Mouse (Mus musculus) testis, adult 2 months (tissue): Measurements from ENCODE around the gene Phip. TPM values are rescaled to one million over a fixed set of nuclear protein-coding genes. Genes with fewer than 3 reads are reported as not detected.
A peak's percentile ranks its signal among the peaks of the same experiment; 100 is the strongest.

ENCODE experiments used
- H3K27ac ChIP-seq: fragments of 200-500 bp; 2 replicates; pipeline ENCODE4 v1.5.1; 2012; ENCODE audit warnings: low read depth, low read length; ENCODE audit not compliant: control insufficient read depth, insufficient read depth
- H3K27me3 ChIP-seq: fragments of 200-500 bp; 2 replicates; pipeline ENCODE4 v1.6.1; 2012; ENCODE audit warnings: mild to moderate bottlenecking, low read length, moderate library complexity; ENCODE audit not compliant: control insufficient read depth, insufficient read depth
- H3K36me3 ChIP-seq: fragments of 200-500 bp; 2 replicates; pipeline ENCODE4 v1.6.1; 2012; ENCODE audit warnings: mild to moderate bottlenecking, low read length; ENCODE audit not compliant: control insufficient read depth, insufficient read depth
- H3K4me1 ChIP-seq: fragments of 200-500 bp; 2 replicates; pipeline ENCODE4 v1.6.1; 2012; ENCODE audit warnings: low read length; ENCODE audit not compliant: control insufficient read depth, insufficient read depth
- H3K4me3 ChIP-seq: fragments of 200-500 bp; 2 replicates; pipeline ENCODE4 v1.5.1; 2012; ENCODE audit warnings: low read depth, mild to moderate bottlenecking, low read length, moderate library complexity, mixed read lengths; ENCODE audit not compliant: control insufficient read depth
- CTCF ChIP-seq: fragments of 200-500 bp; IDR thresholded peaks from 2 replicates; pipeline ENCODE4 v1.5.1; 2012; ENCODE audit warnings: low read depth, mild to moderate bottlenecking, inconsistent platforms, low read length, moderate library complexity; ENCODE audit not compliant: control insufficient read depth, insufficient read depth, insufficient replicate concordance
- POLR2A ChIP-seq: fragments of 200-500 bp; IDR thresholded peaks from 2 replicates; pipeline ENCODE4 v1.6.1; 2012; ENCODE audit warnings: low read depth, mild to moderate bottlenecking, inconsistent platforms, low read length, moderate library complexity; ENCODE audit not compliant: control insufficient read depth
- polyA plus RNA-seq: library from polyadenylated mRNA; depleted of rRNA; stranded (reverse); fragments of >200 nt; gene quantifications from 2 replicates; pipeline ENCODE4 v1.2.3, GENCODE M21; 2012; rRNA removed

Phip gene
- 1.6 and 2.2 TPM in 2 replicates for polyA plus RNA-seq

GRCm38 (mm10) chr9:82975342-82976215, at the start of gene Phip:
Gene Phip (minus strand): TSS chr9:82975516.
- H3K27ac ChIP-seq = peak within 1 kb of the TSS; percentile 97
- TF ChIP-seq CTCF (no peak), POLR2A (peak; percentile 91)
- no peaks in the 10 kb centered on the region for H3K27me3 ChIP-seq
- peak within 1 kb of the TSS; percentile 84 for H3K4me3 ChIP-seq
- H3K36me3 ChIP-seq = no peaks in the 10 kb centered on the region
- peaks cover 2% of the 10 kb centered on the region; the same call in 1 of the 2 replicates for H3K4me1 ChIP-seq

- no peaks in the 10 kb centered on the region for H3K36me3 ChIP-seq
- TF ChIP-seq CTCF (no peak), POLR2A (no peak)
- no peaks in the 10 kb centered on the region for H3K27me3 ChIP-seq
- H3K27ac ChIP-seq = no peak overlapping the region
- no peak overlapping the region for H3K4me3 ChIP-seq
- H3K4me1 ChIP-seq = no peaks in the 10 kb centered on the region
These were observed 48.4 kb upstream of the Phip start for GRCm38 (mm10) chr9:83023724-83024123.

GRCm38 (mm10) chr9:83014516-83014915, 39.2 kb upstream of the Phip start:
- H3K4me3 ChIP-seq = no peak overlapping the region
- no peaks in the 10 kb centered on the region for H3K27me3 ChIP-seq
- no peak overlapping the region for H3K27ac ChIP-seq
- H3K36me3 ChIP-seq = no peaks in the 10 kb centered on the region
- H3K4me1 ChIP-seq = no peaks in the 10 kb centered on the region; the same call in 1 of the 2 replicates
- TF ChIP-seq CTCF (no peak), POLR2A (no peak)

- no peak overlapping the region for H3K27ac ChIP-seq
- no peaks in the 10 kb centered on the region for H3K36me3 ChIP-seq
- no peaks in the 10 kb centered on the region for H3K27me3 ChIP-seq
- TF ChIP-seq CTCF = no peak
- TF ChIP-seq POLR2A = no peak
- no peaks in the 10 kb centered on the region for H3K4me1 ChIP-seq
- H3K4me3 ChIP-seq = no peak overlapping the region
These were observed 33.0 kb upstream of the Phip start for GRCm38 (mm10) chr9:83008306-83008705.

- Histone ChIP-seq H3K36me3 (no peaks in the 10 kb centered on the region), H3K27me3 (no peaks in the 10 kb centered on the region), H3K4me1 (no peaks in the 10 kb centered on the region), H3K27ac (no peak overlapping the region), H3K4me3 (no peak overlapping the region)
- TF ChIP-seq POLR2A (no peak), CTCF (no peak)
These were observed 26.0 kb upstream of the Phip start for GRCm38 (mm10) chr9:83001342-83001741.

- Histone ChIP-seq H3K27me3 (no peaks in the 10 kb centered on the region), H3K4me1 (no peaks in the 10 kb centered on the region), H3K4me3 (no peak overlapping the region), H3K36me3 (no peaks in the 10 kb centered on the region), H3K27ac (no peak overlapping the region)
- TF ChIP-seq CTCF (no peak), POLR2A (no peak)
These were observed 22.6 kb upstream of the Phip start for GRCm38 (mm10) chr9:82997765-82998500.

GRCm38 (mm10) chr9:82976936-82977335, 1.6 kb upstream of the Phip start:
- Histone ChIP-seq H3K27me3 (no peaks in the 10 kb centered on the region), H3K27ac (peak overlapping the region; percentile 49; the same call in 1 of the 2 replicates), H3K4me3 (no peak overlapping the region), H3K36me3 (no peaks in the 10 kb centered on the region), H3K4me1 (peaks cover 2% of the 10 kb centered on the region; the same call in 1 of the 2 replicates)
- TF ChIP-seq POLR2A (no peak), CTCF (no peak)
